Mouse (Mus musculus) forebrain, embryonic 16.5 days (tissue): ENCODE data around the gene Grin2b. TPM values are rescaled to one million over a fixed set of nuclear protein-coding genes. Genes with fewer than 3 reads are reported as not detected.

Source experiments
- ATAC-seq: fragments of 200-750 bp; cut with Nextera tagmentation; 2 replicates; pipeline ENCODE4 v1.8.0; 2017; ENCODE audit warnings: mild to moderate bottlenecking, moderate library complexity
- H3K27ac ChIP-seq: fragments of 300-500 bp; sonication (generic); 2 replicates; pipeline ENCODE4 v1.5.1; 2014; ENCODE audit warnings: low read length, control low read depth
- H3K27me3 ChIP-seq: fragments of 300-500 bp; sonication (generic); replicated peaks from 2 replicates; pipeline ENCODE4 v1.6.1; 2014; ENCODE audit warnings: low read length; ENCODE audit not compliant: control insufficient read depth, insufficient read depth
- H3K36me3 ChIP-seq: fragments of 300-500 bp; sonication (generic); 2 replicates; pipeline ENCODE4 v1.6.1; 2014; ENCODE audit not compliant: control insufficient read depth, insufficient read depth
- H3K4me1 ChIP-seq: fragments of 300-500 bp; sonication (generic); replicated peaks from 2 replicates; pipeline ENCODE4 v1.6.1; 2014; ENCODE audit warnings: low read length; ENCODE audit not compliant: control insufficient read depth, insufficient read depth
- H3K4me2 ChIP-seq: fragments of 300-500 bp; sonication (generic); 2 replicates; pipeline ENCODE4 v1.6.1; 2014; ENCODE audit warnings: mild to moderate bottlenecking, low read length, control low read depth
- H3K4me3 ChIP-seq: fragments of 300-500 bp; sonication (generic); replicated peaks from 2 replicates; pipeline ENCODE4 v1.5.1; 2014; ENCODE audit warnings: mild to moderate bottlenecking, low read length, control low read depth
- H3K9ac ChIP-seq: fragments of 300-500 bp; sonication (generic); replicated peaks from 2 replicates; pipeline ENCODE4 v1.6.1; 2014; ENCODE audit warnings: low read depth, low read length, control low read depth
- H3K9me3 ChIP-seq: fragments of 300-500 bp; sonication (generic); 2 replicates; pipeline ENCODE4 v1.6.1; 2016; ENCODE audit warnings: low read length; ENCODE audit not compliant: control insufficient read depth
- WGBS: fragments of 180-500 bp; shearing (Covaris S2); extraction: QIAGEN DNeasy Blood & Tissue Kit; methylation state at CpG from one replicate; pipeline ENCODE4 v1.1.7; 2014; 5-methylcytosine and 5-hydroxymethylcytosine counted together
- polyA plus RNA-seq: library from polyadenylated mRNA; unstranded; fragments of >200 nt; fragmentation: Nextera tagmentation; extraction: Ambion mirVana; gene quantifications from 2 replicates; pipeline ENCODE4 v1.2.1, GENCODE M21; 2015

Grin2b gene
- polyA plus RNA-seq, 1 experiment from 2014 or later = 114 TPM

DNA sequence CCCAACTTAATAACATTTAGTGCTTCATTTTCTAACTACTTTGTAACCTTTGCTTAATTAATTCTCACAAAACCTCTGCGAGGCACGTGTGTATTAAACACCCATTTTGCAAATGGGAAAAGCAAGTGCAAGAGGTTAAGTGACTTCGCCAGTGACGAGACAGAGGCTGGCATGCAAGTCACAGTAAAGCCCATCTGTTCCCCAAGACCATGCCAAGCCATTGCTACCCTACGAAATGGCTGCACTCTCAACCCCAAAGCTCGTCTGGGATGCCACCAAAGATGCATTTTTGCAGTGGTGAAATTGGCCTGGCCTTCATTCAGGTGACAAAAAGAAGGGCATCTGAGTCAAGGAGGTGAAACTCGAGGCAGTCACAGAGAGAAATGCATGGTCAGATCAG lies 103.2 kb downstream of the Grin2b start:
- Histone ChIP-seq H3K27ac (no peak overlapping the region), H3K9me3 (no peaks in the 10 kb centered on the region), H3K9ac (no peak overlapping the region), H3K4me2 (no peak overlapping the region), H3K4me3 (no peak overlapping the region), H3K27me3 (no peaks in the 10 kb centered on the region), H3K36me3 (no peaks in the 10 kb centered on the region), H3K4me1 (peaks cover 8% of the 10 kb centered on the region)
- 72% methylated on average over 7 of the region's 7 CpGs for WGBS
- ATAC-seq = no peak

DNA sequence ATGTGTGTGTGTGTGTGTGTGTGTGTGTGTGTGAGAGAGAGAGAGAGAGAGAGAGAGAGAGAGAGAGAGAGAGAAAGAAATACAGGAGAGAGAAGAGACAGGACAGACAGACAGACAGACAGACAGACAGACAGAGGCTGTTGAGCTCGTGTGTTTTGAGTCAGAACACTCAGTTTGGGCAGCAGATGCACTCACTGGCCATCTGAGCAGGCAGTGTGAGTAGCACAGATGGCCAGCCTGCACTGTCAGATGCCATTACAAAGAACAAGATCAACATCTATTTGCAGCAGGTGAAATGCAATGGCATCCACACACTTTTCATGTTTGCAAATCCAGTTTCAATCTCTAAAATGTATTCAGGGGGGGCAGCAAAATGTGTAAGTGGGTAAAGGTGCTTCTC lies 120.0 kb downstream of the Grin2b start:
- no peak overlapping the region for H3K4me2 ChIP-seq
- no peak overlapping the region for H3K9ac ChIP-seq
- WGBS = 52% methylated on average over 1 of the region's 1 CpGs
- H3K27ac ChIP-seq = no peak overlapping the region
- H3K27me3 ChIP-seq = no peaks in the 10 kb centered on the region
- no peaks in the 10 kb centered on the region for H3K36me3 ChIP-seq
- 0 out of 2 replicates have a peak, but pooled peaks cover 2% of the 10 kb centered on the region for H3K4me1 ChIP-seq
- no peak overlapping the region for H3K4me3 ChIP-seq
- no peaks in the 10 kb centered on the region for H3K9me3 ChIP-seq
- no peak for ATAC-seq

- Histone ChIP-seq H3K9me3 (no peaks in the 10 kb centered on the region), H3K9ac (no peak overlapping the region), H3K36me3 (no peaks in the 10 kb centered on the region), H3K4me2 (no peak overlapping the region), H3K27me3 (no peaks in the 10 kb centered on the region), H3K4me3 (no peak overlapping the region), H3K27ac (no peak overlapping the region), H3K4me1 (peaks cover 2% of the 10 kb centered on the region; the same call in 1 of the 2 replicates)
- no peak for ATAC-seq
- 67% methylated on average over 4 of the region's 4 CpGs for WGBS
These were observed 123.0 kb downstream of the Grin2b start for GRCm38 (mm10) chr6:136050346-136050745.

GRCm38 (mm10) chr6:136048084-136048483 lies 125.2 kb downstream of the Grin2b start:
- Histone ChIP-seq H3K4me1 (no peaks in the 10 kb centered on the region; the same call in 1 of the 2 replicates), H3K4me2 (no peak overlapping the region), H3K4me3 (no peak overlapping the region), H3K27ac (no peak overlapping the region), H3K36me3 (0 out of 2 replicates have a peak, but pooled peaks cover 3% of the 10 kb centered on the region), H3K9me3 (no peaks in the 10 kb centered on the region), H3K9ac (no peak overlapping the region), H3K27me3 (no peaks in the 10 kb centered on the region)
- ATAC-seq = no peak
- WGBS = 99% methylated on average over 2 of the region's 2 CpGs

DNA sequence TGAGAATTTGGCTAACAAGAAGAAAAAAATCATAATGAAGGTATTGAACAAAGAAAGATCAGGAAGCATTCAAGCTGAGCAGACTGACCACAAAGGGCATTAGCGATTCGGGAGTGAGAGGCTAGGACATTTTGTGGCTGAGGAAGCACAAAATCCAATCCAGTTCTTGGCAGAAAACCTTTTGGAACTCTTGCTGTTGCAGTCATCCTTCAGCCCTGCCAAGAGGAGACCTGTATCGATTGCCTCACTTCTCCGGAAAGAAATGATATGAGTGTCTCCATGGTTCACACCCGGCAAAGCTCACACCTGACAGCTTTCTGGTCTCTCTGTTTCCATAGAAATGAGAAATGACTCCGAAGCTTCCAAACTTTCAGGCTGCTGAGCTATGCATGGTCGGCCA lies 127.2 kb downstream of the Grin2b start:
- Histone ChIP-seq H3K9ac (no peak overlapping the region), H3K27ac (no peak overlapping the region), H3K9me3 (no peaks in the 10 kb centered on the region), H3K4me1 (no peaks in the 10 kb centered on the region; the same call in 1 of the 2 replicates), H3K27me3 (no peaks in the 10 kb centered on the region), H3K4me2 (no peak overlapping the region), H3K36me3 (0 out of 2 replicates have a peak, but pooled peaks cover 3% of the 10 kb centered on the region), H3K4me3 (no peak overlapping the region)
- 64% methylated on average over 7 of the region's 7 CpGs for WGBS
- no peak for ATAC-seq

DNA sequence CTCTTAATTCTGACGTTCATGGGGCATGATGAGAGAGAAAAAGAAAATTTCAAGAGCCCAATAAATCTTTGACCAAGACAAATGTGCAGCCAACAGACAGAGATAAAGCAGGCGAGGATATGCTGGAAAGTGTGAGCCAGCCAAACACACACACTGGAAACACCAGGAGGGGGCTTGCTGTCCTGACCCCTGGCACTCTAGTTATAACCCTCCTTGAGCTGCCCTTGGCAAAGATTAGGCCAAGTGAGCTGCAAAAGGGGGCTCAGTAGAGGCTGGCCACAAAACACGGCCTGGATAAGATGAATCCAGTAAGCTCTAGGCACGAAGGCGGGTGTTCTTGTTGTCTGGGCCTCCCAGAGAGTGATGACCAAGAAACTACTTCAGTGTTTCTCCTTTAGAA lies 128.8 kb downstream of the Grin2b start:
- Histone ChIP-seq H3K9me3 (no peaks in the 10 kb centered on the region), H3K4me2 (no peak overlapping the region), H3K4me3 (no peak overlapping the region), H3K9ac (no peak overlapping the region), H3K36me3 (0 out of 2 replicates have a peak, but pooled peaks cover 3% of the 10 kb centered on the region), H3K27ac (no peak overlapping the region), H3K27me3 (no peaks in the 10 kb centered on the region), H3K4me1 (no peaks in the 10 kb centered on the region; the same call in 1 of the 2 replicates)
- no peak for ATAC-seq
- 77% methylated on average over 5 of the region's 5 CpGs for WGBS

- H3K4me3 ChIP-seq = no peak overlapping the region
- H3K27me3 ChIP-seq = no peaks in the 10 kb centered on the region
- 82% methylated on average over 3 of the region's 3 CpGs for WGBS
- no peak overlapping the region for H3K4me2 ChIP-seq
- no peaks in the 10 kb centered on the region; the same call in 1 of the 2 replicates for H3K4me1 ChIP-seq
- H3K9ac ChIP-seq = no peak overlapping the region
- 0 out of 2 replicates have a peak, but pooled peaks cover 3% of the 10 kb centered on the region for H3K36me3 ChIP-seq
- no peak for ATAC-seq
- H3K27ac ChIP-seq = no peak overlapping the region
- no peaks in the 10 kb centered on the region for H3K9me3 ChIP-seq
These were observed 130.9 kb downstream of the Grin2b start for GRCm38 (mm10) chr6:136042375-136042774.

GRCm38 (mm10) chr6:136041821-136042220 lies 131.5 kb downstream of the Grin2b start:
- no peak overlapping the region for H3K9ac ChIP-seq
- H3K36me3 ChIP-seq = 0 out of 2 replicates have a peak, but pooled peaks cover 3% of the 10 kb centered on the region
- 94% methylated on average over 8 of the region's 8 CpGs for WGBS
- H3K27me3 ChIP-seq = no peaks in the 10 kb centered on the region
- H3K4me3 ChIP-seq = no peak overlapping the region
- ATAC-seq = no peak
- H3K4me1 ChIP-seq = no peaks in the 10 kb centered on the region; the same call in 1 of the 2 replicates
- no peak overlapping the region for H3K4me2 ChIP-seq
- no peaks in the 10 kb centered on the region for H3K9me3 ChIP-seq
- H3K27ac ChIP-seq = no peak overlapping the region

GRCm38 (mm10) chr6:136040931-136041330 lies 132.4 kb downstream of the Grin2b start:
- Histone ChIP-seq H3K4me2 (no peak overlapping the region), H3K9me3 (no peaks in the 10 kb centered on the region), H3K27me3 (no peaks in the 10 kb centered on the region), H3K4me3 (no peak overlapping the region), H3K9ac (no peak overlapping the region), H3K36me3 (0 out of 2 replicates have a peak, but pooled peaks cover 3% of the 10 kb centered on the region), H3K27ac (no peak overlapping the region), H3K4me1 (no peaks in the 10 kb centered on the region)
- no peak for ATAC-seq
- WGBS = 74% methylated on average over 3 of the region's 3 CpGs
